Mouse (Mus musculus) liver (tissue): Measurements from ENCODE around the gene 1700029P11Rik.
A peak's percentile ranks its signal among the peaks of the same experiment; 100 is the strongest.

Experiments used
- DNase-seq: peaks from one replicate; pipeline ENCODE4 v3.0.0-alpha.2; 2020; ENCODE audit warnings: mixed read lengths

1700029P11Rik gene

GRCm38 (mm10) chr15:82015392-82016100 lies 35.2 kb downstream of the 1700029P11Rik start:
- DNase-seq, result peak; percentile 16

- DNase-seq, result peak; percentile 100
These were observed 35.9 kb downstream of the 1700029P11Rik start for GRCm38 (mm10) chr15:82016101-82016808.

- DNase-seq, result no peak
These were observed 36.5 kb downstream of the 1700029P11Rik start for GRCm38 (mm10) chr15:82016830-82017229.

- DNase-seq, result no peak
These were observed 37.1 kb downstream of the 1700029P11Rik start for GRCm38 (mm10) chr15:82017461-82017860.

GRCm38 (mm10) chr15:82019288-82019687 lies 38.9 kb downstream of the 1700029P11Rik start:
- no peak for DNase-seq

GRCm38 (mm10) chr15:82022535-82023088 lies 42.3 kb downstream of the 1700029P11Rik start:
- no peak for DNase-seq

- no peak for DNase-seq
These were observed 43.8 kb downstream of the 1700029P11Rik start for GRCm38 (mm10) chr15:82023965-82024635.

- DNase-seq, result no peak
These were observed 46.9 kb downstream of the 1700029P11Rik start for GRCm38 (mm10) chr15:82027276-82027675.

GRCm38 (mm10) chr15:82027726-82028125 lies 47.4 kb downstream of the 1700029P11Rik start:
- no peak for DNase-seq
